Mouse (Mus musculus): ENCODE measurements around the gene Slc9a1. TPM values are rescaled to one million over a fixed set of nuclear protein-coding genes. Genes with fewer than 3 reads are reported as not detected.
A peak's percentile ranks its signal among the peaks of the same experiment; 100 is the strongest.

The Slc9a1 gene
- polyA plus RNA-seq, 1 experiment: not detected

- H3K4me3 ChIP-seq (ENCODE audit: insufficient read depth, low read depth, low read length): no peak overlapping the region
- H3K4me1 ChIP-seq (ENCODE audit: control insufficient read depth, insufficient read depth, low read length): peaks cover 4% of the 10 kb centered on the region; the same call in 1 of the 2 replicates
- no peak overlapping the region for H3K27ac ChIP-seq (ENCODE audit: insufficient read depth, low read depth, low read length)
- TF ChIP-seq POLR2A (IDR thresholded peaks at IDR 0.05; ENCODE audit: insufficient read depth, low read depth, low read length): no peak
- peak; percentile 23; the same call in 1 of the 2 replicates for TF ChIP-seq CTCF (IDR thresholded peaks at IDR 0.05; ENCODE audit: insufficient read depth, low read depth, low read length)
- WGBS: 3% methylated on average over 4 of the region's 4 CpGs
These were observed 25.4 kb upstream of the Slc9a1 start for GRCm38 (mm10) chr4:133344112-133344511.

GRCm38 (mm10) chr4:133345702-133346101 is 23.8 kb upstream of the Slc9a1 start:
- Histone ChIP-seq H3K27ac (ENCODE audit: insufficient read depth, low read depth, low read length) (no peak overlapping the region), H3K4me3 (ENCODE audit: insufficient read depth, low read depth, low read length) (no peak overlapping the region), H3K4me1 (ENCODE audit: control insufficient read depth, insufficient read depth, low read length) (no peaks in the 10 kb centered on the region)
- 91% methylated on average over 6 of the region's 6 CpGs for WGBS
- TF ChIP-seq POLR2A (IDR thresholded peaks at IDR 0.05; ENCODE audit: insufficient read depth, low read depth, low read length) (no peak), CTCF (IDR thresholded peaks at IDR 0.05; ENCODE audit: insufficient read depth, low read depth, low read length) (no peak)

- 82% methylated on average over 4 of the region's 4 CpGs for WGBS
- Histone ChIP-seq H3K4me3 (ENCODE audit: insufficient read depth, low read depth, low read length) (no peak overlapping the region), H3K27ac (ENCODE audit: insufficient read depth, low read depth, low read length) (no peak overlapping the region), H3K4me1 (ENCODE audit: control insufficient read depth, insufficient read depth, low read length) (no peaks in the 10 kb centered on the region)
- TF ChIP-seq CTCF (IDR thresholded peaks at IDR 0.05; ENCODE audit: insufficient read depth, low read depth, low read length): no peak
These were observed 22.9 kb upstream of the Slc9a1 start for GRCm38 (mm10) chr4:133346577-133346976.

- Histone ChIP-seq H3K27ac (ENCODE audit: insufficient read depth, low read depth, low read length) (no peak overlapping the region), H3K4me3 (ENCODE audit: insufficient read depth, low read depth, low read length) (no peak overlapping the region), H3K4me1 (ENCODE audit: control insufficient read depth, insufficient read depth, low read length) (no peaks in the 10 kb centered on the region)
- no peak for TF ChIP-seq POLR2A (IDR thresholded peaks at IDR 0.05; ENCODE audit: insufficient read depth, low read depth, low read length)
- TF ChIP-seq CTCF (IDR thresholded peaks at IDR 0.05; ENCODE audit: insufficient read depth, low read depth, low read length): no peak
- 74% methylated on average over 4 of the region's 4 CpGs for WGBS
These were observed 21.9 kb upstream of the Slc9a1 start for GRCm38 (mm10) chr4:133347624-133348023.

- TF ChIP-seq POLR2A (IDR thresholded peaks at IDR 0.05; ENCODE audit: insufficient read depth, low read depth, low read length): no peak
- TF ChIP-seq CTCF (IDR thresholded peaks at IDR 0.05; ENCODE audit: insufficient read depth, low read depth, low read length): no peak
- Histone ChIP-seq H3K4me1 (ENCODE audit: control insufficient read depth, insufficient read depth, low read length) (no peaks in the 10 kb centered on the region), H3K4me3 (ENCODE audit: insufficient read depth, low read depth, low read length) (no peak overlapping the region), H3K27ac (ENCODE audit: insufficient read depth, low read depth, low read length) (no peak overlapping the region)
- 92% methylated on average over 5 of the region's 5 CpGs for WGBS
These were observed 21.3 kb upstream of the Slc9a1 start for GRCm38 (mm10) chr4:133348051-133348775.

GRCm38 (mm10) chr4:133352797-133353196 is 16.7 kb upstream of the Slc9a1 start:
- H3K4me3 ChIP-seq (ENCODE audit: insufficient read depth, low read depth, low read length): no peak overlapping the region
- WGBS: 79% methylated on average over 10 of the region's 10 CpGs
- no peak overlapping the region for H3K27ac ChIP-seq (ENCODE audit: insufficient read depth, low read depth, low read length)
- no peak for TF ChIP-seq CTCF (IDR thresholded peaks at IDR 0.05; ENCODE audit: insufficient read depth, low read depth, low read length)
- no peak for TF ChIP-seq POLR2A (IDR thresholded peaks at IDR 0.05; ENCODE audit: insufficient read depth, low read depth, low read length)
- H3K4me1 ChIP-seq (ENCODE audit: control insufficient read depth, insufficient read depth, low read length): no peaks in the 10 kb centered on the region

GRCm38 (mm10) chr4:133353367-133354365 is 15.8 kb upstream of the Slc9a1 start, which contains the start of gene Wdtc1:
Gene Wdtc1, minus strand, starts transcription at chr4:133353481.
- 90% methylated on average over 23 of the region's 23 CpGs for WGBS
- no peak within 1 kb of the TSS for H3K4me3 ChIP-seq (ENCODE audit: insufficient read depth, low read depth, low read length)
- H3K27ac ChIP-seq (ENCODE audit: insufficient read depth, low read depth, low read length): no peak within 1 kb of the TSS
- no peak for TF ChIP-seq CTCF (IDR thresholded peaks at IDR 0.05; ENCODE audit: insufficient read depth, low read depth, low read length)
- TF ChIP-seq POLR2A (IDR thresholded peaks at IDR 0.05; ENCODE audit: insufficient read depth, low read depth, low read length): no peak
- no peaks in the 10 kb centered on the region for H3K4me1 ChIP-seq (ENCODE audit: control insufficient read depth, insufficient read depth, low read length)

- Histone ChIP-seq H3K27ac (ENCODE audit: insufficient read depth, low read depth, low read length) (no peak overlapping the region), H3K4me1 (ENCODE audit: control insufficient read depth, insufficient read depth, low read length) (no peaks in the 10 kb centered on the region), H3K4me3 (ENCODE audit: insufficient read depth, low read depth, low read length) (no peak overlapping the region)
- no peak for TF ChIP-seq POLR2A (IDR thresholded peaks at IDR 0.05; ENCODE audit: insufficient read depth, low read depth, low read length)
- TF ChIP-seq CTCF (IDR thresholded peaks at IDR 0.05; ENCODE audit: insufficient read depth, low read depth, low read length): no peak
- 94% methylated on average over 6 of the region's 6 CpGs for WGBS
These were observed 14.9 kb upstream of the Slc9a1 start for GRCm38 (mm10) chr4:133354641-133355040.
